Mouse (Mus musculus): ENCODE measurements around the gene Nfia. TPM values are rescaled to one million over a fixed set of nuclear protein-coding genes. Genes with fewer than 3 reads are reported as not detected.

Gene Nfia
- polyA plus RNA-seq, 1 experiment from 2014 or later, result 51.0 TPM

- WGBS, result 96% methylated on average over 2 of the region's 2 CpGs
- Histone ChIP-seq H3K36me3 (peaks cover 11% of the 10 kb centered on the region), H3K9ac (no peak overlapping the region), H3K4me3 (no peak overlapping the region), H3K27me3 (no peaks in the 10 kb centered on the region), H3K27ac (no peak overlapping the region), H3K9me3 (no peaks in the 10 kb centered on the region), H3K4me1 (peaks cover 5% of the 10 kb centered on the region; the same call in 1 of the 2 replicates), H3K4me2 (replicated peaks) (no peak overlapping the region)
- no peak for ATAC-seq (ENCODE audit: insufficient number of reproducible peaks, insufficient read depth, low FRiP score, low TSS enrichment)
Observed at GRCm38 (mm10) chr4:97806924-97807323, 34.4 kb downstream of the Nfia start.

- H3K27ac ChIP-seq, result no peak overlapping the region
- 84% methylated on average over 3 of the region's 3 CpGs for WGBS
Observed at GRCm38 (mm10) chr4:97808885-97809284, 36.4 kb downstream of the Nfia start.

GRCm38 (mm10) chr4:97809582-97810295, 37.2 kb downstream of the Nfia start:
- WGBS, result 70% methylated on average over 4 of the region's 4 CpGs
- H3K27me3 ChIP-seq, result no peaks in the 10 kb centered on the region
- no peaks in the 10 kb centered on the region for H3K9me3 ChIP-seq
- H3K4me1 ChIP-seq, result peaks cover 5% of the 10 kb centered on the region; the same call in 1 of the 2 replicates
- no peak for ATAC-seq (ENCODE audit: insufficient number of reproducible peaks, insufficient read depth, low FRiP score, low TSS enrichment)
- no peak overlapping the region for H3K9ac ChIP-seq
- no peak overlapping the region for H3K4me2 ChIP-seq (replicated peaks)
- H3K36me3 ChIP-seq, result no peaks in the 10 kb centered on the region; the same call in 1 of the 2 replicates
- H3K27ac ChIP-seq, result no peak overlapping the region
- no peak overlapping the region for H3K4me3 ChIP-seq

More at GRCm38 (mm10) chr4:97808885-97809284, 36.4 kb downstream of the Nfia start:
- Histone ChIP-seq H3K4me2 (replicated peaks) (no peak overlapping the region), H3K4me1 (peaks cover 5% of the 10 kb centered on the region; the same call in 1 of the 2 replicates), H3K36me3 (no peaks in the 10 kb centered on the region; the same call in 1 of the 2 replicates), H3K9ac (no peak overlapping the region), H3K9me3 (no peaks in the 10 kb centered on the region), H3K27me3 (no peaks in the 10 kb centered on the region), H3K4me3 (no peak overlapping the region)
- no peak for ATAC-seq (ENCODE audit: insufficient number of reproducible peaks, insufficient read depth, low FRiP score, low TSS enrichment)

- H3K4me3 ChIP-seq, result no peak overlapping the region
- H3K9me3 ChIP-seq, result no peaks in the 10 kb centered on the region
- no peaks in the 10 kb centered on the region for H3K27me3 ChIP-seq
- no peak overlapping the region for H3K27ac ChIP-seq
- no peaks in the 10 kb centered on the region; the same call in 1 of the 2 replicates for H3K36me3 ChIP-seq
- 89% methylated on average over 7 of the region's 7 CpGs for WGBS
- H3K4me1 ChIP-seq, result peaks cover 5% of the 10 kb centered on the region; the same call in 1 of the 2 replicates
- ATAC-seq (ENCODE audit: insufficient number of reproducible peaks, insufficient read depth, low FRiP score, low TSS enrichment), result no peak
- H3K9ac ChIP-seq, result no peak overlapping the region
- no peak overlapping the region for H3K4me2 ChIP-seq (replicated peaks)
Observed at GRCm38 (mm10) chr4:97810348-97810939, 37.9 kb downstream of the Nfia start.

- peaks cover 12% of the 10 kb centered on the region; the same call in 1 of the 2 replicates for H3K4me1 ChIP-seq
- H3K9me3 ChIP-seq, result no peaks in the 10 kb centered on the region
- no peak overlapping the region for H3K27ac ChIP-seq
- WGBS, result 83% methylated on average over 5 of the region's 5 CpGs
- H3K9ac ChIP-seq, result no peak overlapping the region
- H3K36me3 ChIP-seq, result no peaks in the 10 kb centered on the region; the same call in 1 of the 2 replicates
- H3K4me3 ChIP-seq, result no peak overlapping the region
- no peaks in the 10 kb centered on the region for H3K27me3 ChIP-seq
- no peak overlapping the region for H3K4me2 ChIP-seq (replicated peaks)
- no peak for ATAC-seq (ENCODE audit: insufficient number of reproducible peaks, insufficient read depth, low FRiP score, low TSS enrichment)
Observed at GRCm38 (mm10) chr4:97813035-97813434, 40.5 kb downstream of the Nfia start.

- Histone ChIP-seq H3K4me2 (replicated peaks) (no peak overlapping the region), H3K9ac (no peak overlapping the region), H3K9me3 (no peaks in the 10 kb centered on the region), H3K4me3 (no peak overlapping the region), H3K36me3 (no peaks in the 10 kb centered on the region), H3K4me1 (peaks cover 16% of the 10 kb centered on the region; the same call in 1 of the 2 replicates), H3K27ac (no peak overlapping the region), H3K27me3 (no peaks in the 10 kb centered on the region)
- 76% methylated on average over 4 of the region's 4 CpGs for WGBS
- no peak for ATAC-seq (ENCODE audit: insufficient number of reproducible peaks, insufficient read depth, low FRiP score, low TSS enrichment)
Observed at GRCm38 (mm10) chr4:97813996-97814395, 41.5 kb downstream of the Nfia start.

- WGBS, result 88% methylated on average over 7 of the region's 7 CpGs
- peaks cover 18% of the 10 kb centered on the region; the same call in 1 of the 2 replicates for H3K4me1 ChIP-seq
- no peak for ATAC-seq (ENCODE audit: insufficient number of reproducible peaks, insufficient read depth, low FRiP score, low TSS enrichment)
- H3K9me3 ChIP-seq, result no peaks in the 10 kb centered on the region
- H3K9ac ChIP-seq, result no peak overlapping the region
- H3K4me2 ChIP-seq (replicated peaks), result no peak overlapping the region
- H3K27ac ChIP-seq, result no peak overlapping the region
- no peaks in the 10 kb centered on the region for H3K27me3 ChIP-seq
- no peak overlapping the region for H3K4me3 ChIP-seq
- no peaks in the 10 kb centered on the region for H3K36me3 ChIP-seq
Observed at GRCm38 (mm10) chr4:97814515-97814914, 42.0 kb downstream of the Nfia start.

- Histone ChIP-seq H3K4me3 (no peak overlapping the region), H3K4me2 (replicated peaks) (no peak overlapping the region), H3K4me1 (peaks cover 20% of the 10 kb centered on the region; the same call in 1 of the 2 replicates), H3K9ac (no peak overlapping the region), H3K36me3 (no peaks in the 10 kb centered on the region), H3K27me3 (no peaks in the 10 kb centered on the region), H3K27ac (no peak overlapping the region), H3K9me3 (no peaks in the 10 kb centered on the region)
- ATAC-seq (ENCODE audit: insufficient number of reproducible peaks, insufficient read depth, low FRiP score, low TSS enrichment), result no peak
Observed at GRCm38 (mm10) chr4:97816001-97816400, 43.5 kb downstream of the Nfia start.

GRCm38 (mm10) chr4:97816753-97817152, 44.2 kb downstream of the Nfia start:
- WGBS, result 84% methylated on average over 3 of the region's 3 CpGs

GRCm38 (mm10) chr4:97817741-97818140, 45.2 kb downstream of the Nfia start:
- no peak overlapping the region for H3K4me2 ChIP-seq (replicated peaks)
- WGBS, result 62% methylated on average over 1 of the region's 1 CpGs
- H3K36me3 ChIP-seq, result no peaks in the 10 kb centered on the region
- no peaks in the 10 kb centered on the region for H3K27me3 ChIP-seq
- no peaks in the 10 kb centered on the region for H3K9me3 ChIP-seq
- H3K4me1 ChIP-seq, result peaks cover 20% of the 10 kb centered on the region; the same call in 1 of the 2 replicates
- no peak overlapping the region for H3K27ac ChIP-seq
- no peak overlapping the region for H3K4me3 ChIP-seq
- ATAC-seq (ENCODE audit: insufficient number of reproducible peaks, insufficient read depth, low FRiP score, low TSS enrichment), result no peak
- H3K9ac ChIP-seq, result no peak overlapping the region

More at GRCm38 (mm10) chr4:97816753-97817152, 44.2 kb downstream of the Nfia start:
- Histone ChIP-seq H3K9me3 (no peaks in the 10 kb centered on the region), H3K4me3 (no peak overlapping the region), H3K36me3 (no peaks in the 10 kb centered on the region), H3K4me2 (replicated peaks) (no peak overlapping the region), H3K27ac (no peak overlapping the region), H3K9ac (no peak overlapping the region), H3K4me1 (peaks cover 20% of the 10 kb centered on the region; the same call in 1 of the 2 replicates), H3K27me3 (no peaks in the 10 kb centered on the region)
- ATAC-seq (ENCODE audit: insufficient number of reproducible peaks, insufficient read depth, low FRiP score, low TSS enrichment), result no peak

GRCm38 (mm10) chr4:97818498-97818897, 46.0 kb downstream of the Nfia start:
- Histone ChIP-seq H3K4me2 (replicated peaks) (no peak overlapping the region), H3K27me3 (no peaks in the 10 kb centered on the region), H3K4me1 (peaks cover 20% of the 10 kb centered on the region; the same call in 1 of the 2 replicates), H3K27ac (no peak overlapping the region), H3K4me3 (no peak overlapping the region), H3K9me3 (no peaks in the 10 kb centered on the region), H3K9ac (no peak overlapping the region), H3K36me3 (no peaks in the 10 kb centered on the region)
- 66% methylated on average over 3 of the region's 3 CpGs for WGBS
- no peak for ATAC-seq (ENCODE audit: insufficient number of reproducible peaks, insufficient read depth, low FRiP score, low TSS enrichment)

GRCm38 (mm10) chr4:97819101-97819500, 46.6 kb downstream of the Nfia start:
- H3K4me1 ChIP-seq, result peaks cover 23% of the 10 kb centered on the region
- H3K4me3 ChIP-seq, result no peak overlapping the region
- no peak overlapping the region for H3K4me2 ChIP-seq (replicated peaks)
- 41% methylated on average over 8 of the region's 8 CpGs for WGBS
- no peaks in the 10 kb centered on the region for H3K9me3 ChIP-seq
- ATAC-seq (ENCODE audit: insufficient number of reproducible peaks, insufficient read depth, low FRiP score, low TSS enrichment), result no peak
- H3K36me3 ChIP-seq, result no peaks in the 10 kb centered on the region
- H3K27ac ChIP-seq, result no peak overlapping the region
- H3K27me3 ChIP-seq, result no peaks in the 10 kb centered on the region
- H3K9ac ChIP-seq, result no peak overlapping the region
